Mouse (Mus musculus): Measurements from ENCODE around the gene Caps2.

DNA sequence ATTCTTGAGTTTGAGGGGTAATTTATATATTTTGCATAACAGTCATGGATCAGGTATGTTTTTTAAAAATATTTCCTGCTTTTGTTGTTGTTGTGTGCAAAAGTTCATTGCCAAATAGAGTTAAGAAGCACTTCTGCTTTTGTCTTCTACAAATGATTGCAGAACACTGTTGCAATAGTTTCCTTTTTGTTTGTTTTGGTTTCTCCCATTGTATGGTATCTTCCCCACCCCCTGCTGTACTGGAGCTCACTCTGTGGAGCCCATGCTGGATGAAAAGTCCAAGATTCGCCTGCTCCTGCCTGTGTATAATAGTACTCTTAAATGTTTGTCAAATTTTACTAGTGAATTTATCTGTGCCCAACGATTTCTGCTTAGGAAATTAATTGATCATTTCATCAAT is 23.6 kb upstream of the Caps2 start:
- TF ChIP-seq CTCF (IDR thresholded peaks at IDR 0.05), result no peak
- TF ChIP-seq POLR2A (IDR thresholded peaks at IDR 0.05; ENCODE audit: insufficient read depth, low read depth, low read length), result no peak

All from heart, adult 2 months (tissue).